Mouse (Mus musculus): ENCODE data around the gene Adamts8.

- TF ChIP-seq CTCF (IDR thresholded peaks at IDR 0.05; ENCODE audit: control insufficient read depth, insufficient read depth, insufficient replicate concordance, low read depth, low read length) (no peak), POLR2A (IDR thresholded peaks at IDR 0.05; ENCODE audit: control insufficient read depth, low read depth, low read length) (no peak)
These were observed 1.9 kb downstream of the Adamts8 start for GRCm38 (mm10) chr9:30944234-30944633.

Data from testis, adult 2 months (tissue).